2 mouse cellular contexts compared by ENCODE assay signal in genomic region chr10:21193088-21193934, GRCm38 (mm10).
A peak's percentile ranks its signal among the peaks of the same experiment; 100 is the strongest.
TF ChIP-seq lines count a peak whose summit lies in the region.

No protein-coding gene starts in this region.

TF ChIP-seq in CH12.LX, 34 proteins besides CTCF, POLR2A, EP300 and RAD21 (continued from another document):
- TF ChIP-seq MYC (IDR thresholded peaks at IDR 0.05; ENCODE audit: low read depth, low read length) (no peak), CHD2 (IDR thresholded peaks at IDR 0.05; ENCODE audit: low read length) (peak; percentile 59; the same call in 1 of the 2 replicates)
TF ChIP-seq in CH12.LX: peak in this region for 2.

TF ChIP-seq in MEL, 35 proteins besides CTCF, POLR2A, EP300 and RAD21 (continued from another document):
- no peak; the same call in 1 of the 2 replicates for TF ChIP-seq TAL1 (IDR thresholded peaks at IDR 0.05; ENCODE audit: low read length)
- TF ChIP-seq ELF1 (IDR thresholded peaks at IDR 0.05; ENCODE audit: low read depth, low read length) = no peak
- TF ChIP-seq UBTF (IDR thresholded peaks at IDR 0.05; ENCODE audit: borderline replicate concordance, insufficient read depth, low read depth, low read length) = no peak
- no peak for TF ChIP-seq CHD2 (IDR thresholded peaks at IDR 0.05; ENCODE audit: low read length)
- TF ChIP-seq GATA1 (IDR thresholded peaks at IDR 0.05; ENCODE audit: low read depth, low read length) = peak; percentile 73
- TF ChIP-seq BHLHE40 (IDR thresholded peaks at IDR 0.05; ENCODE audit: borderline replicate concordance, low read depth, low read length) = no peak
- TF ChIP-seq POLR2AphosphoS5 (IDR thresholded peaks at IDR 0.05; ENCODE audit: borderline replicate concordance, low read depth, low read length) = no peak
- TF ChIP-seq E2F4 (IDR thresholded peaks at IDR 0.05; ENCODE audit: borderline replicate concordance, low read depth, low read length) = no peak
- TF ChIP-seq JUND (IDR thresholded peaks at IDR 0.05; ENCODE audit: low read depth, low read length) = no peak
- TF ChIP-seq USF2 (IDR thresholded peaks at IDR 0.05; ENCODE audit: borderline replicate concordance in 1 of 2, insufficient read depth in 1 of 2, low read depth in 1 of 2, low read length in 2 of 2) = no peak
- peak; percentile 34; the same call in 1 of the 2 replicates for TF ChIP-seq TCF12 (IDR thresholded peaks at IDR 0.05; ENCODE audit: low read depth, low read length)
- TF ChIP-seq MAX (IDR thresholded peaks at IDR 0.05; ENCODE audit: low read length) = no peak
- 0 out of 2 replicates have a peak, but pooled peaks have one; percentile 33 for TF ChIP-seq MYC (IDR thresholded peaks at IDR 0.05; ENCODE audit: low read depth, low read length)
- TF ChIP-seq SIN3A (IDR thresholded peaks at IDR 0.05; ENCODE audit: low read length) = no peak
- no peak for TF ChIP-seq NRF1 (IDR thresholded peaks at IDR 0.05; ENCODE audit: insufficient read depth, low read depth, low read length, poor library complexity, severe bottlenecking)
TF ChIP-seq in MEL: peak in this region for 5.
